In the genomic region with DNA sequence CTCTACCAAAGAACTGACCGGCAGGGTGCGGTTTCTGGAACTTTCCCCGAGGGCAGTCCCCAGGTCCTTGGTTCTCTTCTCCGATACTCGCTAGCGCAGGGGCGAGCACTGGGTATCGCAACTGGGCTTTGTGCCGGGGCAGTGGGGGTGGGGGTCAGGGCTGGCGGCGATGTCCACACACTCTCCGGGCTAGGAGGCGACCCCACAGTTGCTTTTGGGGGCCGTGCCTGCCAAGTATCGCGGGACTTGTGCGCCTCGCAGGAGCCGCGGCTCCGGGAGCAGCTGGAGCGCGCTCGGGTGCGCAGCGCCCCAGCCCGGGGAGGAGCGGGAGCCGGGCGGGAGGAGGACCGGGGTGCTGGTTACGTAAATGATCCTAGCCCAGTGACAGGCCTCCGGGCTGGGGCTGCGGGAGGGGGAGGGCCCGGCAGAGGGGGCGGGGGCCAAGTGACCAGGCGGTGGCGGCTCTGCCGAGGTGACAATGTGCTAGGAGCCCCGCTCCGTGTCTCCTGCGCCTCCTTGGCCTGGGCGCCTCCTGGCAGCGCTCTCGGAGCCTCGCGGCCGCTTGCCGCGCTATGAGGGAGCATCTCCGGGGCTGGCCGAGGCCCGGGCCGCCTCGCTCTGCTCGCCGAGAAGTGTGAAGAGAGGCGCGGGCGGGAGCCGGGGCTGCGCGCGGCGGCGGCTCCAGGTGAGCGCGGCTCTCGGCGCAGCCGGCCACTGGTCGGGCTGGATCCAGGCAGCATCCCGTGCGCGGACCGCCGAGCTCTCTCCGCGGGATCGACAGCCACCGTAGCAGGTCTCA, we compare ENCODE assay signal across 8 mouse cellular contexts. TPM values are rescaled to one million over a fixed set of nuclear protein-coding genes. Genes with fewer than 3 reads are reported as not detected.
DNase-seq lines count a peak whose midpoint lies in the region; ATAC-seq lines count a peak whose summit lies in the region.

Galnt13 (plus strand) TSS at position 381 of the 799 bp plus-strand sequence.

- WGBS in hindbrain, embryonic 13.5 days: under 1% methylated on average over 79 of the region's 81 CpGs
- under 1% methylated on average over 69 of the region's 81 CpGs for WGBS in limb, embryonic 11.5 days
- WGBS in midbrain, embryonic 15.5 days: under 1% methylated on average over 69 of the region's 81 CpGs

- peaks cover 8% of the 10 kb centered on the region for H3K27me3 ChIP-seq in hindbrain, embryonic 13.5 days
- peaks cover 30% of the 10 kb centered on the region for H3K27me3 ChIP-seq in limb, embryonic 11.5 days (ENCODE audit: control insufficient read depth, insufficient read depth, low read length)
- H3K27me3 ChIP-seq in midbrain, embryonic 15.5 days (replicated peaks): no peaks in the 10 kb centered on the region

- no peaks in the 10 kb centered on the region for H3K36me3 ChIP-seq in hindbrain, embryonic 13.5 days
- no peaks in the 10 kb centered on the region for H3K36me3 ChIP-seq in limb, embryonic 11.5 days (ENCODE audit: control insufficient read depth, insufficient read depth, low read length)
- no peaks in the 10 kb centered on the region for H3K36me3 ChIP-seq in midbrain, embryonic 15.5 days (replicated peaks)

- ATAC-seq in hindbrain, embryonic 13.5 days (ENCODE audit: low FRiP score): peak; percentile 95
- ATAC-seq in limb, embryonic 11.5 days (ENCODE audit: insufficient number of reproducible peaks, low FRiP score, low TSS enrichment, low read depth): peak; percentile 88
- ATAC-seq in midbrain, embryonic 15.5 days (replicated peaks): peak; percentile 95

- peak within 1 kb of the TSS; percentile 87 for H3K27ac ChIP-seq in hindbrain, embryonic 13.5 days
- H3K27ac ChIP-seq in limb, embryonic 11.5 days (replicated peaks; ENCODE audit: low read depth, low read length): no peak within 1 kb of the TSS
- H3K27ac ChIP-seq in midbrain, embryonic 15.5 days: peak within 1 kb of the TSS; percentile 85

- DNase-seq in urinary bladder, postnatal 14 days (ENCODE audit: low spot score): peak; percentile 2
- DNase-seq in urinary bladder, postnatal 10 days (ENCODE audit: low spot score): no peak
- DNase-seq in embryo, embryonic 11.5 days (ENCODE audit: low read depth, low spot score): peak; percentile 39
- DNase-seq in limb, embryonic 11.5 days (ENCODE audit: low spot score): peak; percentile 64
- DNase-seq in spleen, postnatal 14 days (ENCODE audit: low spot score in 2 of 2): no peak
- no peak for DNase-seq in natural killer cell, adult 2 months (ENCODE audit: low spot score in 2 of 2)

- H3K4me3 ChIP-seq in hindbrain, embryonic 13.5 days: peak within 1 kb of the TSS; percentile 75
- H3K4me3 ChIP-seq in limb, embryonic 11.5 days (ENCODE audit: low read depth, low read length): peak within 1 kb of the TSS; percentile 51
- peak within 1 kb of the TSS; percentile 74 for H3K4me3 ChIP-seq in midbrain, embryonic 15.5 days

- peaks cover 11% of the 10 kb centered on the region for H3K4me1 ChIP-seq in hindbrain, embryonic 13.5 days (replicated peaks)
- H3K4me1 ChIP-seq in limb, embryonic 11.5 days (ENCODE audit: control insufficient read depth, insufficient read depth, low read length): 0 out of 2 replicates have a peak, but pooled peaks cover 2% of the 10 kb centered on the region
- H3K4me1 ChIP-seq in midbrain, embryonic 15.5 days: peaks cover 9% of the 10 kb centered on the region

- H3K9me3 ChIP-seq in hindbrain, embryonic 13.5 days: no peaks in the 10 kb centered on the region
- no peaks in the 10 kb centered on the region for H3K9me3 ChIP-seq in limb, embryonic 11.5 days (ENCODE audit: control insufficient read depth, low read length)
- H3K9me3 ChIP-seq in midbrain, embryonic 15.5 days: no peaks in the 10 kb centered on the region

- peak within 1 kb of the TSS; percentile 83 for H3K9ac ChIP-seq in hindbrain, embryonic 13.5 days
- H3K9ac ChIP-seq in limb, embryonic 11.5 days (ENCODE audit: low read length): peak within 1 kb of the TSS; percentile 27; the same call in 1 of the 2 replicates
- H3K9ac ChIP-seq in midbrain, embryonic 15.5 days: peak within 1 kb of the TSS; percentile 62

- peak within 1 kb of the TSS; percentile 86 for H3K4me2 ChIP-seq in hindbrain, embryonic 13.5 days
- H3K4me2 ChIP-seq in limb, embryonic 11.5 days (ENCODE audit: low read depth, severe bottlenecking): peak within 1 kb of the TSS; percentile 95
- H3K4me2 ChIP-seq in midbrain, embryonic 15.5 days: peak within 1 kb of the TSS; percentile 95

RNA-seq across cellular contexts. Expression of gene Galnt13, which starts in this region (rescaled TPM):
- polyA plus RNA-seq in hindbrain, embryonic 13.5 days (2015; fragmentation: Nextera tagmentation; extraction: Ambion mirVana): 9.6 and 9.9 TPM in 2 replicates
- 0.52 and 2.0 TPM in 2 replicates for polyA plus RNA-seq in limb, embryonic 11.5 days (2014; fragmentation: Nextera tagmentation; extraction: Ambion mirVana)
- 9.6 and 10.9 TPM in 2 replicates for polyA plus RNA-seq in midbrain, embryonic 15.5 days (2015; fragmentation: Nextera tagmentation; extraction: Ambion mirVana)

Comparison
In these comparisons a context has a peak if more than half of its experiments do, and no peak if none do; other contexts are left out.
1. DNase-seq: peak in urinary bladder, postnatal 14 days (single experiment), embryo, embryonic 11.5 days (single experiment) and limb, embryonic 11.5 days (single experiment); none in urinary bladder, postnatal 10 days (single experiment), spleen, postnatal 14 days (0 of 2) and natural killer cell, adult 2 months (0 of 2).
2. H3K9ac ChIP-seq: peak in every context shown above with its lines; median percentile 83 in hindbrain, embryonic 13.5 days; 62 in midbrain, embryonic 15.5 days; 27 in limb, embryonic 11.5 days.
3. Peak in every context shown above with its lines, with median percentiles within 50 percentile points of each other: ATAC-seq, H3K4me2 ChIP-seq and H3K4me3 ChIP-seq.